Mouse (Mus musculus): ENCODE data around the gene Gm11060. TPM values are rescaled to one million over a fixed set of nuclear protein-coding genes. Genes with fewer than 3 reads are reported as not detected.

Gene Gm11060
- not detected in 2 replicates for polyA plus RNA-seq (2015; fragmentation: Nextera tagmentation; extraction: Ambion mirVana)

GRCm38 (mm10) chr2:105091718-105092117, at the start of gene Gm11060:
Gm11060 (plus strand) TSS chr2:105092018.
- H3K9me3 ChIP-seq = no peaks in the 10 kb centered on the region
- no peaks in the 10 kb centered on the region for H3K36me3 ChIP-seq (replicated peaks)
- no peak within 1 kb of the TSS for H3K4me3 ChIP-seq
- WGBS = 93% methylated on average over 2 of the region's 2 CpGs
- no peak within 1 kb of the TSS for H3K9ac ChIP-seq
- H3K4me2 ChIP-seq = no peak within 1 kb of the TSS
- no peak for ATAC-seq (replicated peaks)
- peaks cover 17% of the 10 kb centered on the region for H3K4me1 ChIP-seq
- no peaks in the 10 kb centered on the region for H3K27me3 ChIP-seq (replicated peaks)
- no peak within 1 kb of the TSS for H3K27ac ChIP-seq

GRCm38 (mm10) chr2:105043152-105043551, 48.7 kb upstream of the Gm11060 start:
- H3K9me3 ChIP-seq = no peaks in the 10 kb centered on the region
- WGBS = 75% methylated on average over 4 of the region's 4 CpGs

GRCm38 (mm10) chr2:105048301-105048700, 43.5 kb upstream of the Gm11060 start:
- 15% methylated on average over 1 of the region's 1 CpGs for WGBS
- H3K4me3 ChIP-seq = no peak overlapping the region

More at GRCm38 (mm10) chr2:105043152-105043551, 48.7 kb upstream of the Gm11060 start:
- no peak overlapping the region for H3K4me3 ChIP-seq
- no peak overlapping the region for H3K4me2 ChIP-seq
- no peaks in the 10 kb centered on the region for H3K27me3 ChIP-seq (replicated peaks)
- ATAC-seq (replicated peaks) = no peak
- no peaks in the 10 kb centered on the region for H3K4me1 ChIP-seq
- no peak overlapping the region for H3K27ac ChIP-seq
- no peaks in the 10 kb centered on the region for H3K36me3 ChIP-seq (replicated peaks)
- H3K9ac ChIP-seq = no peak overlapping the region

GRCm38 (mm10) chr2:105055529-105055928, 36.3 kb upstream of the Gm11060 start:
- no peak overlapping the region for H3K4me2 ChIP-seq
- no peaks in the 10 kb centered on the region for H3K4me1 ChIP-seq
- H3K4me3 ChIP-seq = no peak overlapping the region
- ATAC-seq (replicated peaks) = no peak
- 76% methylated on average over 1 of the region's 1 CpGs for WGBS
- H3K27me3 ChIP-seq (replicated peaks) = no peaks in the 10 kb centered on the region
- H3K36me3 ChIP-seq (replicated peaks) = no peaks in the 10 kb centered on the region
- H3K27ac ChIP-seq = no peak overlapping the region
- H3K9ac ChIP-seq = no peak overlapping the region
- H3K9me3 ChIP-seq = no peaks in the 10 kb centered on the region

More at GRCm38 (mm10) chr2:105048301-105048700, 43.5 kb upstream of the Gm11060 start:
- Histone ChIP-seq H3K9me3 (no peaks in the 10 kb centered on the region), H3K4me1 (no peaks in the 10 kb centered on the region), H3K9ac (no peak overlapping the region), H3K27me3 (replicated peaks) (no peaks in the 10 kb centered on the region), H3K27ac (no peak overlapping the region), H3K36me3 (replicated peaks) (no peaks in the 10 kb centered on the region), H3K4me2 (no peak overlapping the region)
- ATAC-seq (replicated peaks) = no peak

- H3K4me1 ChIP-seq = no peaks in the 10 kb centered on the region
- H3K9ac ChIP-seq = no peak overlapping the region
- ATAC-seq (replicated peaks) = no peak
- 74% methylated on average over 7 of the region's 7 CpGs for WGBS
- H3K4me2 ChIP-seq = no peak overlapping the region
- no peaks in the 10 kb centered on the region for H3K36me3 ChIP-seq (replicated peaks)
- no peaks in the 10 kb centered on the region for H3K9me3 ChIP-seq
- no peaks in the 10 kb centered on the region for H3K27me3 ChIP-seq (replicated peaks)
- no peak overlapping the region for H3K27ac ChIP-seq
- no peak overlapping the region for H3K4me3 ChIP-seq
These were observed 33.2 kb upstream of the Gm11060 start for GRCm38 (mm10) chr2:105058577-105059116.

GRCm38 (mm10) chr2:105062741-105063372, 29.0 kb upstream of the Gm11060 start:
- H3K36me3 ChIP-seq (replicated peaks) = no peaks in the 10 kb centered on the region
- H3K4me1 ChIP-seq = no peaks in the 10 kb centered on the region
- no peak overlapping the region for H3K4me2 ChIP-seq
- WGBS = 57% methylated on average over 7 of the region's 7 CpGs
- H3K9ac ChIP-seq = no peak overlapping the region
- H3K4me3 ChIP-seq = no peak overlapping the region
- H3K27me3 ChIP-seq (replicated peaks) = no peaks in the 10 kb centered on the region
- no peaks in the 10 kb centered on the region for H3K9me3 ChIP-seq
- no peak for ATAC-seq (replicated peaks)
- no peak overlapping the region for H3K27ac ChIP-seq

- no peak overlapping the region for H3K9ac ChIP-seq
- H3K4me3 ChIP-seq = no peak overlapping the region
- H3K27ac ChIP-seq = no peak overlapping the region
- no peaks in the 10 kb centered on the region for H3K4me1 ChIP-seq
- no peaks in the 10 kb centered on the region for H3K9me3 ChIP-seq
- H3K36me3 ChIP-seq (replicated peaks) = no peaks in the 10 kb centered on the region
- H3K4me2 ChIP-seq = no peak overlapping the region
- no peaks in the 10 kb centered on the region for H3K27me3 ChIP-seq (replicated peaks)
- no peak for ATAC-seq (replicated peaks)
- WGBS = 79% methylated on average over 4 of the region's 4 CpGs
These were observed 19.3 kb upstream of the Gm11060 start for GRCm38 (mm10) chr2:105072496-105072895.

GRCm38 (mm10) chr2:105074196-105074595, 17.6 kb upstream of the Gm11060 start:
- H3K4me1 ChIP-seq = no peaks in the 10 kb centered on the region
- no peaks in the 10 kb centered on the region for H3K36me3 ChIP-seq (replicated peaks)
- no peak overlapping the region for H3K4me3 ChIP-seq
- H3K27me3 ChIP-seq (replicated peaks) = no peaks in the 10 kb centered on the region
- no peak overlapping the region for H3K4me2 ChIP-seq
- no peaks in the 10 kb centered on the region for H3K9me3 ChIP-seq
- no peak overlapping the region for H3K27ac ChIP-seq
- ATAC-seq (replicated peaks) = no peak
- 52% methylated on average over 4 of the region's 4 CpGs for WGBS
- no peak overlapping the region for H3K9ac ChIP-seq

- 79% methylated on average over 5 of the region's 5 CpGs for WGBS
- no peak overlapping the region for H3K4me2 ChIP-seq
- 0 out of 2 replicates have a peak, but pooled peaks cover 3% of the 10 kb centered on the region for H3K27me3 ChIP-seq (replicated peaks)
- no peaks in the 10 kb centered on the region for H3K9me3 ChIP-seq
- no peak overlapping the region for H3K9ac ChIP-seq
- H3K27ac ChIP-seq = no peak overlapping the region
- no peaks in the 10 kb centered on the region for H3K36me3 ChIP-seq (replicated peaks)
- ATAC-seq (replicated peaks) = no peak
- H3K4me1 ChIP-seq = no peaks in the 10 kb centered on the region
- no peak overlapping the region for H3K4me3 ChIP-seq
These were observed 16.0 kb upstream of the Gm11060 start for GRCm38 (mm10) chr2:105075809-105076208.

GRCm38 (mm10) chr2:105077151-105077550, 14.7 kb upstream of the Gm11060 start:
- Histone ChIP-seq H3K27me3 (replicated peaks) (0 out of 2 replicates have a peak, but pooled peaks cover 3% of the 10 kb centered on the region), H3K4me2 (no peak overlapping the region), H3K27ac (no peak overlapping the region), H3K36me3 (replicated peaks) (no peaks in the 10 kb centered on the region), H3K9me3 (no peaks in the 10 kb centered on the region), H3K4me1 (no peaks in the 10 kb centered on the region), H3K9ac (no peak overlapping the region), H3K4me3 (no peak overlapping the region)
- 78% methylated on average over 7 of the region's 7 CpGs for WGBS
- no peak for ATAC-seq (replicated peaks)

GRCm38 (mm10) chr2:105082256-105082790, 9.5 kb upstream of the Gm11060 start:
- Histone ChIP-seq H3K4me2 (no peak overlapping the region), H3K27ac (no peak overlapping the region), H3K9ac (no peak overlapping the region), H3K36me3 (replicated peaks) (no peaks in the 10 kb centered on the region), H3K4me3 (no peak overlapping the region), H3K27me3 (replicated peaks) (0 out of 2 replicates have a peak, but pooled peaks cover 3% of the 10 kb centered on the region), H3K9me3 (no peaks in the 10 kb centered on the region), H3K4me1 (no peaks in the 10 kb centered on the region)
- 26% methylated on average over 9 of the region's 9 CpGs for WGBS
- ATAC-seq (replicated peaks) = no peak

GRCm38 (mm10) chr2:105084035-105084434, 7.8 kb upstream of the Gm11060 start:
- 82% methylated on average over 4 of the region's 4 CpGs for WGBS
- H3K27ac ChIP-seq = no peak overlapping the region
- ATAC-seq (replicated peaks) = no peak

GRCm38 (mm10) chr2:105086081-105086480, 5.7 kb upstream of the Gm11060 start:
- no peak for ATAC-seq (replicated peaks)
- Histone ChIP-seq H3K27ac (no peak overlapping the region), H3K9ac (no peak overlapping the region), H3K4me2 (no peak overlapping the region), H3K36me3 (replicated peaks) (no peaks in the 10 kb centered on the region), H3K4me1 (peaks cover 17% of the 10 kb centered on the region), H3K9me3 (no peaks in the 10 kb centered on the region), H3K4me3 (no peak overlapping the region), H3K27me3 (replicated peaks) (no peaks in the 10 kb centered on the region)
- 92% methylated on average over 3 of the region's 3 CpGs for WGBS

More at GRCm38 (mm10) chr2:105084035-105084434, 7.8 kb upstream of the Gm11060 start:
- H3K4me1 ChIP-seq = peaks cover 3% of the 10 kb centered on the region
- no peak overlapping the region for H3K9ac ChIP-seq
- H3K27me3 ChIP-seq (replicated peaks) = 0 out of 2 replicates have a peak, but pooled peaks cover 3% of the 10 kb centered on the region
- H3K36me3 ChIP-seq (replicated peaks) = no peaks in the 10 kb centered on the region
- no peak overlapping the region for H3K4me2 ChIP-seq
- H3K9me3 ChIP-seq = no peaks in the 10 kb centered on the region
- no peak overlapping the region for H3K4me3 ChIP-seq
